Mouse (Mus musculus): ENCODE data around the gene Wnt3a. TPM values are rescaled to one million over a fixed set of nuclear protein-coding genes. Genes with fewer than 3 reads are reported as not detected.

The Wnt3a gene
- total and polyA plus RNA-seq, 3 experiments = not detected

DNA sequence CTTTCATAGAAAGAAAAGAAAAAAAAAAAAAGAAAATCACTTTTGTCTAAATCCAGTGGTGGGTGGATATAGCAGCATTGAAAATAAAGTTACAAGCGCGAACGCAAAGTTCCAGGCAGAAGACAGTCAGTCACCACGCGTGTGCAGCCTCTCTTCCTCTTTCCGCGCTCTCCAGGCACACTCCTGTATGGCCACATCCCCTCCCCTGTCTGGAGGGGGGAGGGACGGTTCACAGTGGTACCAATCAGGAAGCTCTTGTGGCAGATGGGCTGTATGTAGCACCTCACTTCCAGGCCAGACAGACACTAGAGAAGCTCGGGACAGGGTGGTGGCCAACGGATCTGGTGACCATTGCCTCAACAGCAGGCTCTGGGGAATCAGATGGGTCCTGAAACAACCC, 42.5 kb downstream of the Wnt3a start:
- TF ChIP-seq POLR2AphosphoS2 (IDR thresholded peaks at IDR 0.05; ENCODE audit: low read length) (no peak), CHD2 (IDR thresholded peaks at IDR 0.05; ENCODE audit: low read length) (no peak), BHLHE40 (IDR thresholded peaks at IDR 0.05; ENCODE audit: borderline replicate concordance, low read depth, low read length) (no peak), USF2 (IDR thresholded peaks at IDR 0.05; ENCODE audit: borderline replicate concordance in 1 of 2, insufficient read depth in 1 of 2, low read depth in 1 of 2, low read length in 2 of 2) (no peak), HCFC1 (IDR thresholded peaks at IDR 0.05; ENCODE audit: low read depth, low read length) (no peak), POLR2A (IDR thresholded peaks at IDR 0.05; ENCODE audit: control insufficient read depth in 1 of 2, insufficient read depth in 1 of 2, low read depth in 1 of 2, low read length in 2 of 2, poor library complexity in 1 of 2) (no peak)
- DNase-seq (ENCODE audit: low read depth, low spot score) = peak; percentile 42
- no peak overlapping the region for H3K9ac ChIP-seq (ENCODE audit: control insufficient read depth, low read depth, low read length, poor library complexity, severe bottlenecking)
- no peaks in the 10 kb centered on the region for H3K9me3 ChIP-seq (replicated peaks; ENCODE audit: insufficient read depth, low read length)
- H3K4me3 ChIP-seq (ENCODE audit: control insufficient read depth in 1 of 2, insufficient read depth in 1 of 2, low read depth in 2 of 2, low read length in 2 of 2) = no peak overlapping the region
- H3K4me1 ChIP-seq (ENCODE audit: control insufficient read depth in 1 of 2, insufficient read depth in 2 of 2, low read length in 2 of 2) = no peaks in the 10 kb centered on the region
- no peak overlapping the region for H3K27ac ChIP-seq (ENCODE audit: control insufficient read depth, low read depth, low read length)
- peaks cover 20 to 21% of the 10 kb centered on the region in 2 experiments for H3K27me3 ChIP-seq (ENCODE audit: control insufficient read depth in 1 of 2, insufficient read depth in 2 of 2, low read length in 2 of 2)
- no peaks in the 10 kb centered on the region for H3K36me3 ChIP-seq (ENCODE audit: control insufficient read depth in 1 of 2, insufficient read depth in 2 of 2, low read length in 2 of 2)
- no peaks in the 10 kb centered on the region for H3K79me2 ChIP-seq (ENCODE audit: control insufficient read depth, insufficient read depth, low read length, poor library complexity)

DNA sequence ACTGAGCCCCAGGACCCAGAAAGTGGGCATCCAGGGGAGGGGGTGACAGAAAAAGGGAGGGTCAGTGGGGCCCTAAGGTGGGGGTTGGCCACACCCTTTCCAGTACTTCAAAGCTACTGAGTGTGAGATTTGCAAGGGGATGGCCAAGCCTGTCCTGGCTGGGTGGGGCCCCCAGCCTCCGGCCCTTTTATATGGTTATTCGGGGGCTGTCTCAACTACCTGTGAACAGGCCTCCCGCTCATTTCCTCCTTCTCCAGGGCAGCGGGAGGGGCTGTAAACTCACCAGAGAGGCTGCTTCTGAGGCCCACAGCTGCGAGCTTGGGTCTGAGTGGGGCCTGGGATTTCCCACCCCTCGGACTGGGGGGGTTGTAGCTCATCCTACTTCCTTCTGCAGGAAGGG, 46.7 kb downstream of the Wnt3a start:
- TF ChIP-seq SIN3A (IDR thresholded peaks at IDR 0.05; ENCODE audit: low read length) = no peak
- no peak for TF ChIP-seq BHLHE40 (IDR thresholded peaks at IDR 0.05; ENCODE audit: borderline replicate concordance, low read depth, low read length)
- no peak for TF ChIP-seq MXI1 (IDR thresholded peaks at IDR 0.05; ENCODE audit: low read depth, low read length)
- TF ChIP-seq GATA1 (IDR thresholded peaks at IDR 0.05; ENCODE audit: low read depth, low read length) = no peak
- TF ChIP-seq TAL1 (IDR thresholded peaks at IDR 0.05; ENCODE audit: low read length) = no peak
- TF ChIP-seq RAD21 (IDR thresholded peaks at IDR 0.05; ENCODE audit: low read depth, low read length) = no peak
- no peak for TF ChIP-seq TBP (IDR thresholded peaks at IDR 0.05; ENCODE audit: low read depth, low read length)
- no peak for TF ChIP-seq MEF2A (IDR thresholded peaks at IDR 0.05; ENCODE audit: extremely low read depth, insufficient replicate concordance, low read depth, low read length, poor library complexity, severe bottlenecking)
- TF ChIP-seq MAFK (IDR thresholded peaks at IDR 0.05; ENCODE audit: borderline replicate concordance, low read depth, low read length) = no peak
- TF ChIP-seq ZMIZ1 (IDR thresholded peaks at IDR 0.05; ENCODE audit: low read depth, low read length) = no peak
- no peak for TF ChIP-seq UBTF (IDR thresholded peaks at IDR 0.05; ENCODE audit: borderline replicate concordance, insufficient read depth, low read depth, low read length)
- no peak for TF ChIP-seq MYC (IDR thresholded peaks at IDR 0.05; ENCODE audit: low read depth, low read length)
- TF ChIP-seq E2F4 (IDR thresholded peaks at IDR 0.05; ENCODE audit: borderline replicate concordance, low read depth, low read length) = no peak
- no peak for TF ChIP-seq ETS1 (IDR thresholded peaks at IDR 0.05; ENCODE audit: low read depth, low read length)
- no peak for TF ChIP-seq MYB (IDR thresholded peaks at IDR 0.05; ENCODE audit: low read depth, low read length)
- no peaks in the 10 kb centered on the region for H3K9me3 ChIP-seq (replicated peaks; ENCODE audit: insufficient read depth, low read length)
- peaks cover 23 to 34% of the 10 kb centered on the region in 2 experiments for H3K27me3 ChIP-seq (ENCODE audit: control insufficient read depth in 1 of 2, insufficient read depth in 2 of 2, low read length in 2 of 2)

More for the DNA sequence above, 46.7 kb downstream of the Wnt3a start:
- H3K36me3 ChIP-seq (ENCODE audit: control insufficient read depth in 1 of 2, insufficient read depth in 2 of 2, low read length in 2 of 2) = no peaks in the 10 kb centered on the region
- no peak for DNase-seq (ENCODE audit: low read depth, low spot score)
- H3K9ac ChIP-seq (ENCODE audit: control insufficient read depth, low read depth, low read length, poor library complexity, severe bottlenecking) = no peak overlapping the region
- H3K4me3 ChIP-seq (ENCODE audit: control insufficient read depth in 1 of 2, insufficient read depth in 1 of 2, low read depth in 2 of 2, low read length in 2 of 2) = no peak overlapping the region
- no peak overlapping the region for H3K27ac ChIP-seq (ENCODE audit: control insufficient read depth, low read depth, low read length)
- no peaks in the 10 kb centered on the region for H3K4me1 ChIP-seq (ENCODE audit: control insufficient read depth in 1 of 2, insufficient read depth in 2 of 2, low read length in 2 of 2)
- no peaks in the 10 kb centered on the region for H3K79me2 ChIP-seq (ENCODE audit: control insufficient read depth, insufficient read depth, low read length, poor library complexity)

Data from MEL (cell line).